Mouse (Mus musculus) adrenal gland, postnatal 25 days (tissue): ENCODE measurements around the gene Trmt10c. TPM values are rescaled to one million over a fixed set of nuclear protein-coding genes. Genes with fewer than 3 reads are reported as not detected.
"Not testable (repeated sequence)": the region's sequence is repeated elsewhere in the genome, so short reads cannot be mapped to it uniquely, and the experiment has no call there.

Experiments
- DNase-seq: peaks from one replicate; pipeline ENCODE4 v3.0.0; 2021; ENCODE audit warnings: mixed read lengths
- long read RNA-seq: library from polyadenylated mRNA; stranded (forward); transcript quantifications from one replicate; pipeline ENCODE4 v2.0.0, GENCODE M21; 2021
- total RNA-seq: library from RNA; stranded (reverse); gene quantifications from 2 replicates; pipeline ENCODE4 v1.2.3, GENCODE M21; 2021

Gene Trmt10c
- 18.2 and 19.2 TPM in 2 replicates for total RNA-seq
- long read RNA-seq, transcript Trmt10c-201 (2 exons, 3,002 nt), result major isoform, 50 of 51 reads
- long read RNA-seq, partial matches to known transcripts, result 0 of 51 reads
- long read RNA-seq, other reads (novel, unspliced or antisense), result 1 of 51 reads

DNA sequence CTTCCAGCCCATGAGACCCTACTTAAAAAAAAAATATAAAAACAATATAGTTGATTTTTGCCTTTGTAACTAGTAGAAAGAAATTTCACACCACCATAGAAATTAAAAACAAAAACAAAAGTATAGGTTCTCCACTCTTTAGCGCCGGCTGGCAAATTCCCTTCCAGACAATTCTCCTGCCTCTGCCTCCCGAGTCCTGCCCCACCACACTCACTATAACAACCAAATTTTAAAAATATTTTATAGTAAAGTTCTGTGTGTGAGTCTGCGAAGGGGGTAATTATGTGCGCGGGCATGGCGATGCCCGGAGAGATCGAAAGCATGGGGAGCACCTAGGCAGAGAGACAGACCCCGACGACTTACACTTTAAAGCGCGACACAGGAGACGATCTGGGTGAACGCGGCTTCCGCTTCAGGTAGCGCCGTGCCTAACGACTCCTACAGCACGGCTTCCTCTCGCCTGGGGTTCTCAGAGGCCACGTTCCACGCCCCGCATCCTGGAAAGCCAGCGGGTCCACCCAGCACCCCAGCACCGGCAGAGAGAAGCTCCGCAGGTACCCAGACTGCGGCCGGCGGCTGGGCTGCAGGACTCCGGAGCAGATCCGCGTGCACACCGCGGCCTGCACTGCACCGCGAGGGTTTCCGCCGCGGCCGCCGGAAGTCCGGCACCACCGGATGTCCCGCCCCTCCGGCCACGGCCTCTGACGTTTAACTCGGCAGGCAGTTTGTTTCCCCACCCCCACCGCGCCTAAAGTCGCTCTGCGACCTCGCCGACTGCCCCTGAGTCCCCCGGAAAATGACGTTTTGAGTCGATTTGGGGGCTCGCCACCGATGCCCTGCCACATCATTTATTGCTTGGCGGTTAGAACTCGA, at the start of gene Trmt10c:
Gene Trmt10c (minus strand): TSS at position 682 of the 873 bp plus-strand sequence.
- DNase-seq, result peak; percentile 96

DNA sequence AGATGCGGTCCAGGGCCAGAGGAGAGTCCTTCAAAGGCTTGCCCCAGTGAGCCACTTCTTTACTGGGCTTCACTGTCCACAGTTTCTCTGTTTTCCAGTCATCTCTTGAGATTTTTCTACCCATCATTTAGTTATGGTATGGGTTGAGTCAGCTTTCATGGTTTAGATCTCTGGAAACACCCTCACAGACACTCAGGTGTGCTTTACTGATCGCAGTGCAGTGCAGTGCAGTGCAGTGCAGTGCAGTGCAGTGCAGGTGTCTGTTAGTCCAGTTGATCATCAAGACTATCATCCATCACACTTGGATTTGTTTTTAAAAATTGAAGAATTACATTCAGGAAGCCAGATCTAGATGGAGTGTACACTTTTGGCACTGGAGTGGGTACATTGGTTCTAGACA, 48.7 kb upstream of the Trmt10c start:
- no peak for DNase-seq

DNA sequence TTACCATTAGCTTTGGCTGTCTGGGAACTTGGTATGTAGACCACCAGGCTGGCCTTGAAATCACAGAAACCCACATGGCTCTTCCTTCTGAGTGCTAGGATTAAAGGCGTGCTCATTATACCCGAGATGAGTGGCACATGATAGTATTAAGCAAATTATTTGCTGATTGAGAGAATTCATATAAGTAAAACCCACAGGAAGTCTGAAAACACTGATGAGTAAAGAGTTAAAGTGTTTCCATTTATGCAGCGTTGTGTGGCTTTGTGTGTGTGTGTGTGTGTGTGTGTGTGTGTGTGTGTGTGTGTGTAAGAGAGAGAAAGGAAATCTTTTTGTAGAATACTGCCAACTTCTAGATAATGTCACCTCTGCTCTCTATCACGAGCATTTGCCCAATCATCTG, 44.1 kb upstream of the Trmt10c start:
- DNase-seq, result no peak

DNA sequence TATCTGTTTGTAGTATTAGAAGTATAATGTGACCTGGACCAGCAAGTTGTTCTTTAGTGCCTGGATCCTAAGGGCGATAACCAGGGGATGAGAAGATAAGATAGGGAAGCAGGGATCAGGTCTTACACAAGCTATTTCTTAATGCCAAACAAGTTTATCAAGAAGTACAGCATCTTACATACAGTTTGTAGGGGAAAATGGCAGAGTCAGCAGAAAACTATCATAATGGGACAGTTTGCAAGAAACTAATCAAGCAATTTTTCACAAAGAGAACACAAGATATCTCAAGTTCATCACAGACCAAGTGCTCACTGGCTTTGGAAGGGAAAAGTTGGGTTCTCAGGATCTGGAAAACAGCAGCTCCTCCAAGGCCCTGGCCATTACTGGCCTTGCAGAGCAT, 41.8 kb upstream of the Trmt10c start:
- DNase-seq, result no peak

DNA sequence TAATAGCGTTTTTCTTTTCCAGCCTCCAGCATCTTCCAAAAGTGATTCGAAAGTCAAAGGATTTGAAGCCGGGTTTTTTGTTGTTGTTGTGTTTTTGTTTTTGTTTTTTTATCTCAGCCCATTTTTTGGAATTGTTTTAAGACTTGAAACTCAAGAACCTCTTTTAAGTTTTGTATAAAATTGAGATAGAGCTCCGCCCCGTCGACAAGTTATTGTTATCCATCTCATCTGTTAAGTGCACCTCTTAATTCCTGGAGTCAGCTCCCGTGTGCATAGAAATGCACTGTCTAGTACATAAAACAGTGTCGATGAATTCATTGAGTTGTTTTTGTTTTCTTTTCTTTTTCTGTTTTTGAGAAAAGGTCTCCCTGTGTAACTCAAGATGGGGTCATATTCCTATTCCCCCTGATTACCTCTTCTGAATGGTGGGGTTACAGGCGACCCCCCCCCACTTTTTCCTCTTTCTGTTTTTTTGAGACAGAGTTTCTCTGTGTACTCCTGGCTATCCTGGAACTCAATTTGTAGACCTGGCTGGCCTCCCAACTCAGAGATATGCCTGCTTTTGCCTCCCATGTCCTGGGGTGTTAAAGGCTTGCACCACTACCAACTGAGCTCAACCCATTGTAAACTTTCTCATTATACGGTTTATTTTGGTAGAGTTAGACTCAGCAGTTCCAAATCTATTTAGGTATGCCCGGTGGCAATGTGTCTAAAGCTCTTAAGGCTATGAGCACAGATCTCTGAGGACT, 38.7 kb upstream of the Trmt10c start:
- DNase-seq, result no peak

DNA sequence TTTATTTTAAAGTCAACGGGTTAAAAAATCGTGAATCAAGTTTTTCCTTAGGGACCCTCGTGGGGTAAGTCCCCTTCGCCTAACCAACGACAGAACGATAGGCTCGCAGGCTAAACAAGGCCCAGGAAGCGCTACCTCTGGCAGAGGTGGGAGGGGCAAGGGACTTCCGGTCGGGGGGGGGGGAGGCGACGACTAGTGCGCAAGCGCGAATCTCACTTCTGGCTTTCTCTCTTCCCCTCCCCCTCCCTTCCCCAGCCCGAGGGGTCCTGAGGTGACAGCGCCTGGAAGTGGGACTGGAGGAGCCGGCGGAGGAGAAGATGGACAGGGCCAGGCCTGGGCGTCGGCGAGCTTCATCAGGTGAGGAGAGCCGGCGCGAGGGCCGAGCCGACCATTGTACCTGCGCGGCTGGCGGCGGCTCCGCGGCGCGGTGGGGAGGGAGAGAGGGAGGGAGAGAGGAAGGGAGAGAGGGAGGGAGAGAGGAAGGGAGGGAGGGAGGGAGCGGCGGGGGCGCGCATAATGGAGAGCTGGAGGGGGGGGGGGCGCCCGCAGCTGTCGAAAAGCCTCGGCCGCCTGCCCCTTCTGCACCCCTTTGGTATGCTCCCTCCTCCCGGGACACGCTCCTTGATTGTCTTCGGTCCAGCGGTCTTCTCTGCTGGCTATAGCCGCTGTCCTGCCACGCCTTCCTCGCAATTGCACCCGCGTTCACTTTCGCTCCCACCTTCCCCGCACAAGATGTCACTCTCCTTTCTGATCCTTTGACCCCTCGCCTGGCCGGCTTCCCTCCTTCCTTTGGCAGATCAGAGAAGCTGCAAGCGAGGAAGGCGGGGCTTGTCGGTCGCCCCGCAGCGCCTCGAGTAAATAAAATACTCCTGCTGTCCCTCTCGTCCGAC, 37.8 kb upstream of the Trmt10c start:
- peak; percentile 80 for DNase-seq

DNA sequence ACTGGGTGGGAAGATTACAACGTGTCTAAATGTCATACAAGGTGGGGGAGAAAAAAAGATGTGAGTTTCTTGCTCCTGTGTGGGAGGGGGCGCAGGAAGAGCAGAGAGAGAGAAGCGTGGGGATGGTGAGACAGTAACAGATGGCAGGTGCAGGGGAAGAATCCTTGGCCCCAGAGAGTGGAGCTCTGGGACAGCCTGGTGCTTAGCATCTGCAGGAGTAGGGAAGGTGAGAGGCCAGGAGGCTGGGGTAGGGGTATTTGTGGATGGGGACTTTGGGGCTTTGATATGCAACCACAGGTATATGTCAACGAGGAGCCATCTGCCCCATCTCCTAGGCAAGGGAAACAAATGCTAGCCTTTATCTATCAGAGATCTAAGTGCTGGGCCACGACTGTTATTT, 36.9 kb upstream of the Trmt10c start:
- no peak for DNase-seq

DNA sequence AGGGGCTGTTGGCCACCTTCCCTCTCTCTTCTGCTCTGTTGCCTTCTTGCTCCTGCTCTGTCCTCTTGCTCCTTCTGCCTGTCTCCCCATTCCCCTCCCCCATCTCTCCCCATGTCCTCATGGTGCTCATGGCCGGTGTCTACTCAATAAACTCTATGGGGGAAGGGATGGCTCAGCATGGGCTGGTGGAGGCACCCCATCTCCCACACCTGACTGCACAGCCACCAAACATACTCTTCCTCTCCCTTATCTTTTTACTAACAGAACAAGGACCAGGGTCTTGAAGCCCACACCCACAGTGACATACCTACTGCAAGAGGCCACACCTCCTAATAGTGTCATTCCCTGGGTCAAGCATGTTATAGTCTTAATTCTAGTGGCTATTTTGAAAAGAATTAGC, 36.5 kb upstream of the Trmt10c start:
- DNase-seq, result no peak

DNA sequence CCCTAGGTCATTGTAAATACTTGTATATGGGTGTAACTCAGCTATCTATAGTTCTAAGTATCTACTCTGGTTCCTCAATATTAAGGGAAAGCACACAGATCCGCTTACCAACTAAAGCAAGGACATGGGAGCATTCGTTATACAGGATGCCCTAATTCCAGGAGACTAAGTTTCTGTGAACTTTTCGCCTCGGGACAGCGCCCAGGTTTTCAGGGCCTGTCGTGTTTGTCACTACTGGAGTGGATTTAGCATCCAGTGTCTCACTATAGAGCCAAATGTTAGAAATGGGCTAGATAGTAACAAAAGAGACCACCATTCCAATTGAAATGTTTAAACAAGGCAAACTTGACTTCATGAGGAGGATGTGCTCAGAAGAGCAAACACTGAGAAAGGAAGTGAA, 35.5 kb upstream of the Trmt10c start:
- DNase-seq, result not testable (repeated sequence)

DNA sequence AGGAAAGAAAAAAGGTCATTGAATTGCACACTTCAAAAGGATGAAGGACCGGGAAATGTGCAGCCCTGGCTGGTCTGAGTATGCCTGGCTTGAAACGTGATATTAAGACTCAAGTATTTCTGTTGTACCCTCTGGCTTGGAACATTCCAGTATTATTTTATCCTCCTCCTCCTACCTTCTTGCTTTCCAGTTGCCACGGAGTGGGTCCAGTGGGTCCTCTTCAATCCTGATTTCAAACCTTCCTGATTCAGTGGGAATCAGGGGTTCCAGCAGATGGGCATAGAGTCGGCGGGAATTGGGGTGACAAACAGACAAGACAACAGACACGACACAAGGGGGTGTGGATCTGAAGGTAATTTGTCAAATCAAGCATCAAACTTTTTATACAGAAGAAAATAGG, 34.9 kb upstream of the Trmt10c start:
- DNase-seq, result no peak

DNA sequence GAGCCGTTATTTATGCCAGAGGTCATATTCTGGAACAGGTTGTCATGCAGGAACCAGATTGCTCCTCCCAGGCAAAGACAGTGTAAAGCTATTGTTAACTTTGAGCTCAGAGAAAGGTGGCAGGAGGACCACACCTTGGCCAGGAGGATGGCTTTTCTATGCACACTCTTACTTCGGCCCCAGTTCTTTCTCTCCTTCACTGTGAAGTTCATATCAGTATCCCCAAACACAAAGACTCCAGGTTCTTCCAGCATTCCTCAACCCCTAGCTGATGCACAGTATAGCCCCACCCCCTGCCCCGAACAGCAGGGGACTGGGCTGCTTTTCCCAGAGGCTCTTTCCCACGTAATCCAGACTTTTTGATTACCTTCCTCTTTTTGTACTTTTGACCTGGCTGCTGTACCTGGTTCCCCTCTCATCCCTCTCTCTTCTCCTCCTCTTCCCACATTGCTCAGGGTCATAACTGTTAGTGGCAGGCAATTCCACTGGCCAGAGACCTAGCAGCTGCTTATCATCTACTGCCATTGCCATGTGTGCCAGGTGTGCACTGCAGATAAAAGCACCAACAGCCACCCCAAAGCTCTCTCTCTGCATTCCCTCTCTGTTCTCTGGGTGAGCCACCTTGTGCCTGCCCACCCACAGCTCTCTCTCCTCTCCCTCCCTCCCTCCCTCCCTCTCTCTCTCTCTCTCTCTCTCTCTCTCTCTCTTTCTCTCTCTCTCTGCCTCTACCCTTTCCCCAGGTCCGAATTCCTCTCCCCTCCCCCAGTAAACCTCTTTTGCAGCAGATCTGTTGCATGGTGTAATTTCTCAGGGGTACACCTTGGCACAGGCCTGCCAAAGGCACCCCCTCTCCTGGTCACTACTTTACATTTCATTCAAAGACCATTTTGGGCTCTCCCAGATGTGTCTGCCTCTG, 34.0 kb upstream of the Trmt10c start:
- no peak for DNase-seq

DNA sequence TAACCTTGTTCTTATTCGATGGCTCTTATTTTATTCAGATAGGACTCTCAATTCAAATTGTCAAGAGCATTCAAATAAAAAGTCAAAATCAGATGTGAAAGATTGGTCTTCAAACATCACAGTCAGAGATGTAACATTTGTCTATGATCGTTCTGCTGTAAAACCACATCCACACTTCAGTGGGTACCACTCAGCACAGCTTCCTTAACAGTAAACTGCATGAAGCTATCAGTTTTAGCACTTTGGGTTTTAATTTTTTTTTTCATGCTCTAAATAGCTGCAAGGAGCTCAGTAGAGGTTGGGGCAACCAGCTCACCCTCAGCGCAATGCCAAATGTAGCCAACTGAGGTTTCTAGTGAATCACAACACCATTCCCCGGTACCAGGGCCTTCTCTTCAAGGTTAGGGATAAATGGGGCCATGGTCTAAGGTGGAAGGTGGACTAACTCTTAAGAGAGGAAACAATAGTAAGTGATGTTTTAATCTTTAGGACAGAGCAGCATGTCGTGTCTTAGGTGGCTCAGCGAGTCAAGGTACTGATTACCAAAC, 31.0 kb upstream of the Trmt10c start:
- DNase-seq, result no peak

DNA sequence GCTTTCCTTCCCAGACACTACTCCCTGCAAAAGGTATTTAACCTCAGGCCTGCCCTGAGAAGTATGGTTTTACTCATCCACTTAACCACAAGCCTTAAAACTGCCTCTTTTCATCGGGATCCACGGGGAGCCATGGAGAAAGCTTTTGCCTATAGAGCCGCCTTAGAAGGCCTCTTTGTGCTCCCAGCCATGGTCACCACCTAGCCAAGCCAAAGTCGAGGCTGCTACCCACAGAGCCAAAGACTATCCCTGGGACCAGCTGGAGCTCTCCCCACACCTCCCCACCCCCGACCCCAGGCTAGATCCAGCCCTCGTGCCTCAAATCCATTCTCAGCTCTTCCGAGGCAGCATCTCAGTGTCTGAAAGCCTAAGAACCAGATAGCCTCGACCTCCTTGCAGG, 28.5 kb upstream of the Trmt10c start:
- DNase-seq, result no peak

DNA sequence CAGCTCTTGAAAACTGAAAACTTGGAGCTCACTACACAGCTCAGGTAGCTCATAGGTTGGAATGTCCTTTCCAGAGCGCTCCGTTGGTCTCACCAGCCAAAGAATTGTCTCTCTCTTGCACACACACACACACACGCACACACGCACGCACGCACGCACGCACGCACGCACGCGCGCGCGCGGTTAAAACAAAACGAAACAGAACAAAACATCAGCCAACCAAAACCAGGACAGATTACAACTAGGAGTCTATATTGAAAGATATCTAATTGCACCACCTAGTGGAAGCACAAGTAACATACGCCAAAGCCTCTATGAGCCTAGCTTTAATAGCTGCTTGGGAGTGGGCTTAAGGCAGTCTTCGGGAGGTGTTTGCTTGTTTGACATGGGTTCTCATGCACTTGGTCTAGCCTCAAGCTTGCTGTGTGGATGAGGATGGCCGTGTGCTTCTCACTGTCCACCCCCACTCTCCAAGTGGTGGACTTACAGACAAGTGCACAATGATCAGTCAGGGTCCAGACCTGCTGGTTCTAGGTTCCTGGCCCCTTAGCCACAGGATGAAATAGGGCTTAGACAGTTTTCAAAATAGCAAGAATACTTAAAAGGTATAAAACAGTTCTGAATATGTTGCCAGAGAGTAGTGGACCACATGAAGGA, 26.8 kb upstream of the Trmt10c start:
- peak; percentile 35 for DNase-seq

DNA sequence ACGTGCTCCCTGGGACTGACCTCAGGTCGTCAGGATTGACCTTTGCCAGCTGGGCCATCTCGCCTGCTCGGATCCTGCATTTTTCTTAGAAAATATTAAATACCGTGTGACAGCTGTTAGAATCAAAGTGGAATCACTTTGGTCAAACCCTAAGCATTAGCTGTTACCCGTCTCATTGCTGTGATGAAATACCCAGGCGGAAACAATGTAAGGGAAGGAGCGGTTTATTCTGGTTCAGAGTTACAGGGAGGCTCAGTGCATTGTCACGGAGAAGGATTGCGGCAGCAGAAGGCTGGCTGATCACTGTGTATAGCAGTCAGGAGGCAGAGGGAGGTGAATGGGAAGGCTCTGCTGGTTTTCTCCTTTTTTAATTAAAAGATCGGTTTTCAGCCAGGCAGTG, 25.4 kb upstream of the Trmt10c start:
- DNase-seq, result no peak

DNA sequence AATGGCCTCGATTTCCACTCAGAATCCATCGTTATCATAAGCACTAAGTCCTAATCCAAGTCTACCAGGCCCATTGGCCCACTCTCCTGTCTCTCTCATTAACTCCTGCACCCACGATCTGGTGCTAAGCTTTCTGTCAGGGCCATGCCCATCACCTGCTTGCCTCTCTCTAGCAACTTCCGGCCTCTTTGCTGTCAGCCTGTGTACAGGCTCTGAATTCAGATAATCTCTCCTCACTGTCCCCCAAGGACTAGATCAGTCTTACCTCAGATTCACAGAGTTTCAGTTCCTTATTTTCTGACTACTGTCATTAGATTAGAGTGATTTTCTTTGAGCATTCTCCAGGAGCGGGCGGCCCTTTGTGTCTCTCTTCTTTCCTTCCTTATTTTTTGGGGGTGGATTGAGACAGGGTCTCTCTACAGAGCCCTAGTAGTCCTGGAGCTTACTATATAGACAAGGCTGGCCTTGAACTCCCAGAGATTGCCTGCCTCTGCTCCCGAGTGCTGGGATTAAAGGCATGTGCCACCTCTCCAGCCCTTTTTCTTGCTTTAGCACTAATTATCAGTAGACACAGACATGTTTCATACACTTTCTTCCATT, 24.5 kb upstream of the Trmt10c start:
- no peak for DNase-seq

DNA sequence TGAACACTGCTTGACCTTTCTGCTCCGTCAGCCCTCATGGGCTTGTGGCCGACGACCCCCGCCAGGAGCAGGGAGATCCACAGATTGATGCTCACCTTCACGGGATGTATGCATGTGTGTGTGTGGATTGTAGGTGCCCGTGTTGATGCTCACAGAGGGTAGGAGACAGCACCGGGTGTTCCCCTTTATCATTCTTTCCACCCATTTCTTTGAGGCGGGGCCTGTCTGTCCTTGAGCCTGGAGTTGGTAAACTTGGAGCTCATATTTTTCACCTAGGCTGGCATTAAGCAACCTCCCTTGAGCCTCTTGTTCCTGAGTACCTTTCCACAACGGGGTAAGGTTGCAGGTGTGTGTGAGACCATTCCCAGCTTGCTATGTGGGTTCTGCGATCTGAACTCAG, 20.5 kb upstream of the Trmt10c start:
- DNase-seq, result no peak

DNA sequence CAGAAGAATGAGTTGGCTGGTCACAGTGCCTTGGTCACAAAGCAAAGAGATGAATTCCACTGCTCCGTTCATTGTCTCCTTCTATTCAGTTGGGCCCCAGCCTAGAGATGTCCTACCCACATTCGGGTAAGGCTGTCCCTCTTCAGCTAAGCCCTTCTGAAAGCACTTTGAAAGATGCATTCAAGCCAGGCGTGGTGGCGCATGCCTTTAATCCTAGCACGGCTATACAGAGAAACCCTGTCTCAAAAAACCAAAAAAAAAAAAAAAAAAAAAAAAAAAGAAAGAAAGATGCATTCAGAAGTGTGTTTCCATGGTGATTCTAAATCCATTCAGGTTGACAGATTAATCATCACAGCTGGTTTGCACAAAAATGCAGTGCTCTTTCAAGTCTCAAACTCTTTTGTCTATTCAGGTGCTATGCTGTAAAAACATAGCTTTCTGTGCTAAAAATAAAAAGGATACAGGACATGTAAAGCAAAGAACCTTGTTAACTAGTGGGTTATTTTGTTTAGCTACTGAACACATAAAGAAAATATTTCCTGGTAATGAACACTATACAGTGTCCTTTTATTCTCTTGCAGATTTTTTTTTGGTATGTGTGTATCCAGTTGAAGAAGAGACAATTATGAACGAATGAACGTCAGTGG, 19.4 kb upstream of the Trmt10c start:
- DNase-seq, result no peak

DNA sequence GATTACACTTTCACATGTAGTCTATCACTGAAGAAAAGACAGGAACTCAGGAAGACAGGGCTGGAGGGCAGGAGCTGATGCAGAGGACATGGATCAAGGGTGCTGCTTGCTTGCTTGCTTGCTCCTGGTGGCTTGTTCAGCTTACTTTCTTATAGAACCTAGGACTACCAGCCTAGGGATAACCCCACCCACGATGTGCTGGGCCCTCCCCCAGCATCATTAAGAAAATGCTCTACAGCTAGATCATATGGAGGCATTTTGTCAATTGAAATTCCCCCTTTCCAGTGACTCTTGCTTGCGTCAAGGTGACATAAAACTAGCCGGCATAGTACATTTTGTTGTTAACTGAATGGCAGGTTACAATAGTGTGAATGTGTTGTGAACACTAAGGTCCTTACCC, 18.3 kb upstream of the Trmt10c start:
- no peak for DNase-seq
